ENCODE assay signal across 8 mouse cellular contexts in genomic region chr7:3665215-3666114, GRCm38 (mm10). TPM values are rescaled to one million over a fixed set of nuclear protein-coding genes. Genes with fewer than 3 reads are reported as not detected.
DNase-seq lines count a peak whose midpoint lies in the region; ATAC-seq and TF ChIP-seq lines count a peak whose summit lies in the region.

Leng1 (minus strand) TSS chr7:3665840.

- TF ChIP-seq CTCF in C2C12 (IDR thresholded peaks at IDR 0.05; ENCODE audit: control insufficient read depth, insufficient read depth, insufficient read length): no peak
- no peak for TF ChIP-seq CTCF in brain, embryonic 14.5 days (IDR thresholded peaks at IDR 0.05; ENCODE audit: borderline replicate concordance, extremely low read depth, insufficient read depth, insufficient read length)
- no peak for TF ChIP-seq CTCF in liver, adult 2 months (IDR thresholded peaks at IDR 0.05; ENCODE audit: low read depth, low read length)

- H3ac ChIP-seq in C2C12 (ENCODE audit: control insufficient read depth, insufficient read length, low read depth): peak within 1 kb of the TSS; percentile 99
- H3ac ChIP-seq in myocyte (ENCODE audit: control insufficient read depth, insufficient read length): peak within 1 kb of the TSS; percentile 3

- H3K79me3 ChIP-seq in C2C12 (ENCODE audit: low read depth): peaks cover 8% of the 10 kb centered on the region

- no peaks in the 10 kb centered on the region for H3K9me3 ChIP-seq in erythroblast, embryonic 14.5 days (ENCODE audit: control insufficient read depth, low read length)
- H3K9me3 ChIP-seq in heart, embryonic 11.5 days (replicated peaks; ENCODE audit: control insufficient read depth, low read length): no peaks in the 10 kb centered on the region
- no peaks in the 10 kb centered on the region for H3K9me3 ChIP-seq in kidney, embryonic 16.5 days (ENCODE audit: low read length)

- H3K4me1 ChIP-seq in erythroblast, embryonic 14.5 days (ENCODE audit: control insufficient read depth): peaks cover 42% of the 10 kb centered on the region
- H3K4me1 ChIP-seq in heart, embryonic 11.5 days (ENCODE audit: control insufficient read depth, insufficient read depth, low read length): peaks cover 20% of the 10 kb centered on the region
- peaks cover 17% of the 10 kb centered on the region for H3K4me1 ChIP-seq in kidney, embryonic 16.5 days (ENCODE audit: insufficient read depth, low read length)
- peaks cover 9% of the 10 kb centered on the region for H3K4me1 ChIP-seq in liver, adult 2 months (ENCODE audit: control insufficient read depth, insufficient read depth, low read length)

- peak within 1 kb of the TSS; percentile 61 for H3K4me2 ChIP-seq in heart, embryonic 11.5 days
- H3K4me2 ChIP-seq in kidney, embryonic 16.5 days (replicated peaks; ENCODE audit: low read depth, low read length): peak within 1 kb of the TSS; percentile 74
- peak within 1 kb of the TSS; percentile 90 for H3K4me2 ChIP-seq in myocyte (ENCODE audit: low read depth)

- peak; percentile 98 for ATAC-seq in heart, embryonic 11.5 days (replicated peaks; ENCODE audit: insufficient number of reproducible peaks, low FRiP score, low TSS enrichment)
- ATAC-seq in kidney, embryonic 16.5 days (ENCODE audit: low FRiP score, low TSS enrichment): peak; percentile 99

- H3K27ac ChIP-seq in heart, embryonic 11.5 days (ENCODE audit: low read depth, low read length): peak within 1 kb of the TSS; percentile 91
- H3K27ac ChIP-seq in kidney, embryonic 16.5 days (ENCODE audit: low read length): peak within 1 kb of the TSS; percentile 90
- H3K27ac ChIP-seq in liver, adult 2 months (replicated peaks; ENCODE audit: insufficient read depth, low read depth, low read length): peak within 1 kb of the TSS; percentile 81

- H3K4me3 ChIP-seq in C2C12 (ENCODE audit: insufficient read depth, poor library complexity, severe bottlenecking) (peak within 1 kb of the TSS; percentile 48), myocyte (peak within 1 kb of the TSS; percentile 45)
- peak within 1 kb of the TSS; percentile 76 for H3K4me3 ChIP-seq in erythroblast, embryonic 14.5 days (replicated peaks)
- H3K4me3 ChIP-seq in heart, embryonic 11.5 days (ENCODE audit: low read depth, low read length): peak within 1 kb of the TSS; percentile 76
- peak within 1 kb of the TSS; percentile 75 for H3K4me3 ChIP-seq in kidney, embryonic 16.5 days (ENCODE audit: low read length)
- H3K4me3 ChIP-seq in liver, adult 2 months (ENCODE audit: insufficient read depth, low read depth, low read length): peak within 1 kb of the TSS; percentile 77

- TF ChIP-seq POLR2A in brain, embryonic 14.5 days (IDR thresholded peaks at IDR 0.05; ENCODE audit: borderline replicate concordance, extremely low read depth, insufficient read depth, insufficient read length, poor library complexity, severe bottlenecking): peak; percentile 48; the same call in 1 of the 2 replicates
- peak; percentile 97 for TF ChIP-seq POLR2A in liver, adult 2 months (IDR thresholded peaks at IDR 0.05; ENCODE audit: extremely low read depth, insufficient read depth, low read length)
- TF ChIP-seq POLR2A in myocyte (IDR thresholded peaks at IDR 0.05; ENCODE audit: insufficient read length, low read depth): peak; percentile 95

- H3K9ac ChIP-seq in heart, embryonic 11.5 days (ENCODE audit: low read depth, low read length): peak within 1 kb of the TSS; percentile 93
- H3K9ac ChIP-seq in kidney, embryonic 16.5 days (replicated peaks; ENCODE audit: low read length): peak within 1 kb of the TSS; percentile 82
- peak within 1 kb of the TSS; percentile 83 for H3K9ac ChIP-seq in liver, adult 2 months (ENCODE audit: low read depth, low read length)

- no peaks in the 10 kb centered on the region for H3K27me3 ChIP-seq in C2C12 (ENCODE audit: control insufficient read depth, insufficient read depth, insufficient read length)
- H3K27me3 ChIP-seq in erythroblast, embryonic 14.5 days (ENCODE audit: control insufficient read depth): no peaks in the 10 kb centered on the region
- H3K27me3 ChIP-seq in heart, embryonic 11.5 days (ENCODE audit: control insufficient read depth, insufficient read depth, low read length): no peaks in the 10 kb centered on the region
- H3K27me3 ChIP-seq in kidney, embryonic 16.5 days (ENCODE audit: insufficient read depth, low read length): no peaks in the 10 kb centered on the region
- H3K27me3 ChIP-seq in liver, adult 2 months (ENCODE audit: control insufficient read depth, insufficient read depth, low read length): no peaks in the 10 kb centered on the region
- H3K27me3 ChIP-seq in myocyte (ENCODE audit: control insufficient read depth, insufficient read depth, insufficient read length): no peaks in the 10 kb centered on the region
- H3K27me3 ChIP-seq in splenic B cell, adult 2 months (ENCODE audit: control insufficient read depth, insufficient read depth, low read length, poor library complexity, severe bottlenecking): no peaks in the 10 kb centered on the region

- 3% methylated on average over 45 of the region's 45 CpGs for WGBS in heart, embryonic 11.5 days (ENCODE audit: insufficient replicate concordance)
- 4% methylated on average over 45 of the region's 45 CpGs for WGBS in kidney, embryonic 16.5 days
- 4% methylated on average over 45 of the region's 45 CpGs for WGBS in liver, adult 2 months

- peak; percentile 99 for DNase-seq in brain, embryonic 14.5 days (ENCODE audit: low read depth)
- DNase-seq in liver, adult 2 months (ENCODE audit: extremely low read depth, low read depth, low spot score): peak; percentile 98
- peak; percentile 97 for DNase-seq in splenic B cell, adult 2 months (ENCODE audit: low read depth, low spot score)

- peaks cover 12% of the 10 kb centered on the region for H3K36me3 ChIP-seq in C2C12 (ENCODE audit: control insufficient read depth, insufficient read depth)
- H3K36me3 ChIP-seq in erythroblast, embryonic 14.5 days (ENCODE audit: control insufficient read depth): peaks cover 34% of the 10 kb centered on the region
- peaks cover 14% of the 10 kb centered on the region for H3K36me3 ChIP-seq in heart, embryonic 11.5 days (ENCODE audit: control insufficient read depth, insufficient read depth, low read length)
- peaks cover 22% of the 10 kb centered on the region for H3K36me3 ChIP-seq in kidney, embryonic 16.5 days (ENCODE audit: insufficient read depth, low read length)
- H3K36me3 ChIP-seq in liver, adult 2 months (ENCODE audit: control insufficient read depth, insufficient read depth, low read length): peaks cover 22% of the 10 kb centered on the region
- H3K36me3 ChIP-seq in myocyte (ENCODE audit: control insufficient read depth, insufficient read depth): peaks cover 15% of the 10 kb centered on the region
- H3K36me3 ChIP-seq in splenic B cell, adult 2 months (ENCODE audit: control insufficient read depth, insufficient read depth, low read length, poor library complexity, severe bottlenecking): peaks cover 6% of the 10 kb centered on the region; the same call in 1 of the 2 replicates

- H3K79me2 ChIP-seq in C2C12 (ENCODE audit: control insufficient read depth, insufficient read depth) (peaks cover 18% of the 10 kb centered on the region), myocyte (ENCODE audit: control insufficient read depth, insufficient read depth) (peaks cover 13% of the 10 kb centered on the region)
- H3K79me2 ChIP-seq in liver, adult 2 months (ENCODE audit: control insufficient read depth, insufficient read depth, low read length): peaks cover 3% of the 10 kb centered on the region; the same call in 1 of the 2 replicates

TF ChIP-seq in C2C12, 6 proteins besides CTCF, POLR2A, EP300 and RAD21:
- no peak for TF ChIP-seq MYOD1 (IDR thresholded peaks at IDR 0.05; ENCODE audit: control insufficient read depth, insufficient read length, low read depth)
- TF ChIP-seq USF1 (IDR thresholded peaks at IDR 0.05; ENCODE audit: low read depth): no peak
- no peak for TF ChIP-seq FOSL1 (IDR thresholded peaks at IDR 0.05; ENCODE audit: insufficient read depth, low read length, poor library complexity, severe bottlenecking)
- no peak for TF ChIP-seq MYOG (IDR thresholded peaks at IDR 0.05; ENCODE audit: control insufficient read depth, extremely low read depth, insufficient read length)
- peak; percentile 54 for TF ChIP-seq MAX (IDR thresholded peaks at IDR 0.05)
- no peak for TF ChIP-seq CEBPB (IDR thresholded peaks at IDR 0.05; ENCODE audit: low read depth)
TF ChIP-seq in C2C12: peak in this region for 1.

TF ChIP-seq in myocyte, 11 proteins besides CTCF, POLR2A, EP300 and RAD21:
- TF ChIP-seq TCF12 (IDR thresholded peaks at IDR 0.05; ENCODE audit: insufficient read depth, poor library complexity, severe bottlenecking) (no peak), TCF3 (IDR thresholded peaks at IDR 0.05; ENCODE audit: insufficient read length, low read depth) (no peak), MYOG (IDR thresholded peaks at IDR 0.05; ENCODE audit: control insufficient read depth in 1 of 3, insufficient read depth in 1 of 3, insufficient read length in 2 of 3, low read depth in 2 of 3) (no peak), MAX (IDR thresholded peaks at IDR 0.05; ENCODE audit: low read depth) (no peak), SRF (IDR thresholded peaks at IDR 0.05; ENCODE audit: control insufficient read depth, insufficient read length, low read depth) (peak; percentile 50), POLR2AphosphoS2 (IDR thresholded peaks at IDR 0.05; ENCODE audit: insufficient read length, low read depth) (peak; percentile 97)
TF ChIP-seq in myocyte: peak in this region for 2.

RNA-seq across cellular contexts. Expression of gene Leng1, which starts in this region (rescaled TPM):
- polyA plus RNA-seq in C2C12 (2012; fragmentation: generic; extraction: Trizol) (10.4 TPM), myocyte (2012; fragmentation: generic; extraction: Trizol) (9.5 TPM)
- 6.6 and 8.6 TPM in 2 replicates for polyA plus RNA-seq in brain, embryonic 14.5 days (2012; rRNA removed)
- 1.0 and 1.3 TPM in 2 replicates for polyA plus RNA-seq in erythroblast, embryonic 14.5 days (2012)
- polyA plus RNA-seq in heart, embryonic 11.5 days (2014; fragmentation: Nextera tagmentation; extraction: Ambion mirVana): 16.3 and 16.6 TPM in 2 replicates
- 16.7 and 17.4 TPM in 2 replicates for polyA plus RNA-seq in kidney, embryonic 16.5 days (2015; fragmentation: Nextera tagmentation; extraction: Ambion mirVana)
- total RNA-seq in liver, adult 2 months (2014; rRNA removed): 4.0 and 5.3 TPM in 2 replicates
- 3.1 and 3.6 TPM in 2 replicates for polyA plus RNA-seq in liver, adult 2 months (2012; rRNA removed)

Comparison
In these comparisons a context has a peak if more than half of its experiments do, and no peak if none do; other contexts are left out.
1. Peak in every context shown above with its lines: DNase-seq, ATAC-seq, H3K4me3 ChIP-seq and H3K27ac ChIP-seq.